Mouse (Mus musculus) erythroid progenitor cell, adult 5-6 weeks (primary cell): ENCODE measurements around the gene Vmn2r92. TPM values are rescaled to one million over a fixed set of nuclear protein-coding genes. Genes with fewer than 3 reads are reported as not detected.
"Not testable (repeated sequence)": the region's sequence is repeated elsewhere in the genome, so short reads cannot be mapped to it uniquely, and the experiment has no call there.

Source experiments
- ATAC-seq: replicated peaks from 2 replicates; pipeline ENCODE4 v1.8.0; 2016; ENCODE audit warnings: moderate number of reproducible peaks, mild to moderate bottlenecking, moderate TSS enrichment, inconsistent platforms; ENCODE audit not compliant: poor library complexity, low FRiP score, severe bottlenecking
- total RNA-seq, 2 experiments: library from RNA; stranded (forward) in 1 of 2; stranded (reverse) in 1 of 2; fragments of 150-400 nt in 1 of 2; fragments of 186-747, 209-891 nt in 1 of 2; gene quantifications; 2 replicates each; pipeline versions ENCODE4 v1.2.3 to v1.2.4; 2015 to 2017; ENCODE audit warnings: low replicate concordance in 2 of 2

The Vmn2r92 gene
- not detected in 2 replicates for total RNA-seq (2015; ENCODE audit: low replicate concordance)
- total RNA-seq (2017; ENCODE audit: low replicate concordance) = not detected in 2 replicates

GRCm38 (mm10) chr17:18151587-18151986, at the start of gene Vmn2r92:
TSS of gene Vmn2r92 (plus strand) at chr17:18151887.
- ATAC-seq = not testable (repeated sequence)

GRCm38 (mm10) chr17:18102265-18102664, 49.4 kb upstream of the Vmn2r92 start:
- not testable (repeated sequence) for ATAC-seq

GRCm38 (mm10) chr17:18161194-18161593, 9.5 kb downstream of the Vmn2r92 start:
- ATAC-seq = not testable (repeated sequence)

GRCm38 (mm10) chr17:18189732-18190131, 38.0 kb downstream of the Vmn2r92 start:
- no peak for ATAC-seq

GRCm38 (mm10) chr17:18221300-18221699, 69.6 kb downstream of the Vmn2r92 start:
- ATAC-seq = no peak

- ATAC-seq = no peak
Observed at GRCm38 (mm10) chr17:18231996-18232395, 80.3 kb downstream of the Vmn2r92 start.

- no peak for ATAC-seq
Observed at GRCm38 (mm10) chr17:18236931-18237330, 85.2 kb downstream of the Vmn2r92 start.

Other genes starting within 250 kb of the Vmn2r92 start
- not detected in 2 replicates for gene Fpr-rs4, start 130.2 kb upstream of the Vmn2r92 start, total RNA-seq (2015; ENCODE audit: low replicate concordance)
- gene Fpr-rs4, start 130.2 kb upstream of the Vmn2r92 start, total RNA-seq (2017; ENCODE audit: low replicate concordance) = not detected in 2 replicates
- gene Vmn2r124, start 102.5 kb upstream of the Vmn2r92 start, total RNA-seq (2015; ENCODE audit: low replicate concordance) = not detected in 2 replicates
- not detected in 2 replicates for gene Vmn2r124, start 102.5 kb upstream of the Vmn2r92 start, total RNA-seq (2017; ENCODE audit: low replicate concordance)
- not detected in 2 replicates for gene Vmn2r91, start 66.9 kb upstream of the Vmn2r92 start, total RNA-seq (2015; ENCODE audit: low replicate concordance)
- not detected in 2 replicates for gene Vmn2r91, start 66.9 kb upstream of the Vmn2r92 start, total RNA-seq (2017; ENCODE audit: low replicate concordance)
- gene Vmn2r94, start 125.9 kb downstream of the Vmn2r92 start, total RNA-seq (2015; ENCODE audit: low replicate concordance) = not detected in 2 replicates
- gene Vmn2r94, start 125.9 kb downstream of the Vmn2r92 start, total RNA-seq (2017; ENCODE audit: low replicate concordance) = not detected in 2 replicates
- not detected in 2 replicates for gene Vmn2r93, start 146.2 kb downstream of the Vmn2r92 start, total RNA-seq (2015; ENCODE audit: low replicate concordance)
- gene Vmn2r93, start 146.2 kb downstream of the Vmn2r92 start, total RNA-seq (2017; ENCODE audit: low replicate concordance) = not detected in 2 replicates